Mouse (Mus musculus) kidney, adult 11 months (tissue): ENCODE results near the gene Nfat5.

Experiments
- DNase-seq: peaks from one replicate; pipeline ENCODE4 v3.0.0; 2022

Nfat5 gene

DNA sequence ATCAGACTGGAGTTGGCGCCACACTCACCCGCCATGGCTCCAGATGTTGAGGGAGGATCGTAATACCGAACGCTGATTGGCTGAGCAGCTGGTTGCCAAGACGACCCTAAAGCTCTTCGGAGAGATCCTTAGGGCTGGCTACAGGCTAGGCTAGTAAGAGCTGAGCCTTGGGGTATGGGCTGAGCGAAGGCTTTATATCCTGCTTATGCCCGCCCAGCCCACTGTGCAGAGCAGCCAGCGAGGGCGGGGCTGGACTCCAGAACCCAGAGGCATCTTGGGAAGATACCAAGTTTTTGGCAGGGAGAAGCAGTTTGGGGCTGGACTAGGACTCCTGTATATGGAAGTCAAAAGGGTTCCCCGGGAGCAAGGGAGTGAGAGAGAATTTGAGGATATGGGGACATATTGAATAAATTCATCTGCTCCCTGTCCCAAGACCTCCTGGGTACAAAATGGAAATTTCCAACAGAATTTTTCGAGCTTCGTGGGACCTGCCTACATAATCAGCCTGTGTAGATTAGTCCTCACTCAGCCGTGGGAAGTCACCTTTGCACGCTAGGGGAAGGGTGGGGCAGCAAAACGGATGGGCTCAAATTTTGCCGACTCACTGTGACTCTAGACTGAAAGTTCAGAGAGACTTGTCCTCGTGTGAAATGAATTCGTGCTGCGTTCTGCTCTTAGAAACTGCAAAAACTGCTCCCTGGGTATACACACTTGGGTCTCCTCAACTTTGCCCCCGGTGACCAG, 109.9 kb downstream of the Nfat5 start, which contains the start of gene Nqo1:
TSS of gene Nqo1 (minus strand) at position 169 of the 744 bp plus-strand sequence.
- DNase-seq, result peak; percentile 88

DNA sequence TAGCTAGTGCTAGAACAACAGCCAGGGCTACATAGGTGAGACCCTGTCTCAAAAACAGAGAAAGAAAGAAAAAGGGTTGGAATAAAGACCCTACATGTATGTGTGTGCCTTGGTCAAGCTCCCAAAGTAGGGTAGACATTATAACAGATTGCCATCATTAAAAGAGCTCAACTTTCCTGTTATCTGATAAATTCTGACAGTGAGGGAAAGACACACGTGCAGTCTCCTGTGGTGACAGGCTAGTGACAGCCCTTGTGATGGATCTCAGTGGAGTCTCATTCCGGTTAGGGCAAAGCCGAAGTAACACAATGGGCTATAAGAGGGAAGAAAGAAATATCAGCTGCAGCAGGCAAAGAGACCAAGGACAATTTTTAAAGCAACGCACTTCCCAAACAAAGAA, 110.8 kb downstream of the Nfat5 start:
- DNase-seq, result no peak

DNA sequence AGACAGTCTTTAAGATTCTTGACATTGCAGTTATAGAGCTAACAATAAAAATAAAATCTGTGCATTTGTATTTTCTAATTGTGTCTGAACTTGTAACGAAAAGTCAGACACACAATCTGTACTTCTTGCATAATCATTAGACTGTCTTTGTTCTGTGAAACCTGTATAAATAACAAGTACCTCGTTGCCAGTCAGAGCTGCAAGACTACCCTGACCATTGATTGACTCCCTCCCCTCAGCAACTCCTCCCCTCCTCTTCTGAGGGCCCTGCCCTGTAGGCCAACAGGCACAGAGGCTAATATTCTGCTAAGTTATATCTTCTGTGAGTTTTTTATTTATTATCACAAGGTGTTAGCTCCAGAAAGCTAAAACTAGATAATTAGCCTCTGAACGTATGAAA, 112.7 kb downstream of the Nfat5 start:
- DNase-seq, result no peak

DNA sequence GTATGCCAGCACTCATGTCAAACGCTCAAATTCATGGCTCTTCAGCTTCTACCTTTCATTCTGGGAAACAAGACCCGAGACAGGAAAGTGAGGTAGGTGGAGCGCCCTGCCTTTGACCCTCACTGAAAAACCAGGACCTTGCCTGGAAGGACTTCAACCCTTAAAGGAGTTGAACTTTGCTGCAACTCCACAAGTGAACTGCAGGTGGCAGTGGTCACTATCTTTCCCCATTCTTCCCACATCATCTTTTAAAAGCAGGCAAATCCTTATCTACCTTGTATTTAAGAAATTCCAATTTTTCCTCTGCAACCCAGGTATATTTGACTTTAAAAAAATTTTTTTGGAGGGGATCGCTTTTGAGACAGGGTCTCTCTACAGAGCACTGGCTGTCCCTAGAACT, 118.1 kb downstream of the Nfat5 start:
- no peak for DNase-seq

DNA sequence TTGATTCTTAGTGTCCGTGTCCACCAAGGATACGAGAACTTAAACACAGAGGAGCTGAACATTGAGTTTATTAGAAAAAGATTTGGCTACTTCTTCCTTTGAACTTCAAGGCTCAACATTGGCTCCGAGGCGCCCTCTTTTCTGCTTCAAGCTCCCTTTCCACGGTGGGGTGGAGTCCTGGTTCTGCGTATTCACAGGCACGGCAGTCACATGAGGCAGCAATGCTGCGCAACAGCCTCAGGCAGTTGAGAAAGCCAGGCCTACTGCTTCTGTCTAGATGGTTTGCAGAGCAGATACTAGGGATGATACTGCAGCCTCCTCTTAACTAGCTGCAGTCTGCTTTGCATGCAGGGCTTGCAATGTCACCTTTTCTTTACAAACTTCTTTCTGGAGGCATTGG, 119.3 kb downstream of the Nfat5 start:
- no peak for DNase-seq

DNA sequence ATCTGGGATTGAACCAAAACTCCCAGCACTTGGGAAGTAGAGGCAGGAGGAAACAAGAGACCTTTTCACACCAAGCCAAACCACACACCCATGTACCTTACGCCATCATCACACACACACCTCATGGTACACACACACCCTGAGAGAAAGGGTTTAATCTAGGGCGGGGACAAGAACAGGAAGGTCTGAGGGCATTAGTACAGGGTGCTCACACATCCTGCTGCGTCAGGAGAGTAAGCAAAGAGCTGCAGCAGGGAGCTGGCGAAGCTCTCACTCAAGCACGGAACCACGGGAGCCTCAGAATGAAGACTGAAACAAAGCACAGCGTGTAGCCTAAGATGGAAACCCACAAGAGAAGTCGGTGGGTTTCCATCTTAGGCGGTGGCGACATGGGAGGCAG, 120.6 kb downstream of the Nfat5 start:
- DNase-seq, result no peak

DNA sequence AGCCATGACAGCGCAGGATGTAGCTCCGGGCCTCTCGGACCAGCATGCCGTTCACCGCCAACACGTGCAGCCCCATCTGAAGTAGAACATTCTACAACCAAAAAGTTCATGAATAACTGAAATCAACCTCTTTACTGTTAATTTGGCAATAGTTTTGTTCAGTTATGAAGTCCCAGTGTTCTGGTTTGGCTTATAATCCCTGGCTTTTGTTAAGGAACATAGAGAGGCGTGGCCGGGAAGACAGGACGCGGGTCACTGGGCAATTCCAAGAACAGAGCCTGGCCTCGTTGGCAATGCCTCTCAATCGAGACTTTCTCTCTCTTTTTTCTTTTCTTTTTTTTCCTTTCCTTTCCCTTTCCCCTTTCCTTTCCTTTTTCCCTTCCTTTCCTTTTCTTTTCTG, 123.7 kb downstream of the Nfat5 start:
- no peak for DNase-seq

DNA sequence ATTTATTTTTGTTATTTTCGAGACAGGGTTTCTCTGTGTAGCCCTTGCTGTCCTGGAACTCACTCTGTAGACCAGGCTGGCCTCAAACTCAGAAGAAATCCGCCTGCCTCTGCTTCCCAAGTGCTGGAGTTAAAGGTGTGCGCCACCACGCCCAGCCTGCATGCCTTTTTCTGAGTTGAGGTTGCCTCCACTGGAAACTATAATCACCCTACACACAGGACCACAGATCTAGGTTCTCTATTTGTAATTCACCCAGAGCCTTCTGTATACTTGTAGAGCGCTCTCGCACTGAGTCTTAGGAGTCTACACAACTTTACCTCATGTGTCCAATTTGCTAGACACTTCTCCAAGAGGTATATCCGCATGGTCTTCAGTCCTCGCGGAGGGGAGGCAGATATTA, 130.9 kb downstream of the Nfat5 start:
- no peak for DNase-seq

DNA sequence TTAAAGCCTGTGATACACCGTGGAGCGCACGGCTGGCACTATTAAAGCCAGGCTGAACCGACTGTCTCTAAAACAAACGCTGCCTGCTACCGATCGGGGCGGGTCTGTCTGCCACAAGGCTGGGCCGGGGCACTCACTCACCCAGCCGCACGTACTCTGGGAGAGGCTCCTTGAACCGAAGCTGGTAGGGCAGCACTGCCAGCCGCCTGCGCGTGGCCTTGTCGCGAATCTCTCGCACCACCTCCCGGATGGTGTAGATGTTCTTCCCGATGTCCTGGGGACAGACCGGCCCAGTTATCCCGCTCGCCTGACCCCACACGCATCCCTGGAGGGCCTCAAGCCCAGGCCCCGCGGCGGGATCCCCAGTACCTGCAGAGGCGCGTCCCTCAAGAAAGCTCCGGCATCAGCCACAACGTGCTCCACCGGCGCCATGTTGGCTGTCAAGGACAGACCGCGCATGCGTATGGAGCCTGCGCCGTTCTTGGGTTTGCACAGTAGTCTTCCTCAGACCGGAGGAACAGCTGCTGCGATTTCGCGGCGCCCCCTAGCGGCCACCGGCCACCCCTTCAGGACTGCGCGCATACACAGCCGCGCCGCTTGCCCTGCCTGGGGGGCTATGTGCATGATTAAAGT, 131.4 kb downstream of the Nfat5 start, which contains the start of gene Nob1:
TSS of gene Nob1 (minus strand) at position 455 of the 633 bp plus-strand sequence.
- peak; percentile 94 for DNase-seq

DNA sequence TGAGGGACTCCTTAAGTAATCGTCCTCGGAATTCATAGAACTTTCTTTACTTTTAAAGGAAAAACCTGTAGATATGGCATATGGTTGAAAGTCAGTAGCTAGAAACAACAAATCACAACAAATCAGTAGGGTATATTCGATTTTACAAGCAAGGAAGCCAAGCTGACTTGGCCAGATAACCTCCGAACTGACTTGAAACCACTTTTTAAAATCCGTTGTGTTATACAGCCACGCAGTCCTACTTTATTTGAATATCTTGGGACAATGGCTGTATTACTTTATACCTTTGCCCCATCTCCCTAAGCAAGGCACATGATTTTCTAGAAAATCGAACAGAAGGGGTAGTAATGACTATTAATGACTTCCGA, 131.9 kb downstream of the Nfat5 start:
- DNase-seq, result no peak
